Mouse (Mus musculus): ENCODE measurements around the gene Ak6. TPM values are rescaled to one million over a fixed set of nuclear protein-coding genes. Genes with fewer than 3 reads are reported as not detected.

Ak6 gene
- polyA plus RNA-seq, 1 experiment from 2014 or later, result 120 TPM

GRCm38 (mm10) chr13:100681615-100682014 lies 30.8 kb downstream of the Ak6 start:
- DNase-seq (no peak), ATAC-seq (no peak)
- Histone ChIP-seq H3K27ac (ENCODE audit: low read depth) (no peak overlapping the region), H3K4me2 (ENCODE audit: low read depth, low read length) (no peak overlapping the region), H3K36me3 (replicated peaks; ENCODE audit: insufficient read depth, low read length) (peaks cover 21% of the 10 kb centered on the region), H3K4me1 (ENCODE audit: insufficient read depth) (peaks cover 1% of the 10 kb centered on the region; the same call in 1 of the 2 replicates), H3K4me3 (ENCODE audit: low read depth, low read length) (no peak overlapping the region), H3K9me3 (ENCODE audit: low read length) (no peaks in the 10 kb centered on the region), H3K9ac (replicated peaks) (no peak overlapping the region), H3K27me3 (ENCODE audit: insufficient read depth, low read length) (no peaks in the 10 kb centered on the region)
- TF ChIP-seq CTCF (IDR thresholded peaks at IDR 0.05; ENCODE audit: low read depth) (no peak), EP300 (IDR thresholded peaks at IDR 0.05; ENCODE audit: low read depth) (no peak)
- 76% methylated on average over 8 of the region's 8 CpGs for WGBS (ENCODE audit: insufficient replicate concordance)

DNA sequence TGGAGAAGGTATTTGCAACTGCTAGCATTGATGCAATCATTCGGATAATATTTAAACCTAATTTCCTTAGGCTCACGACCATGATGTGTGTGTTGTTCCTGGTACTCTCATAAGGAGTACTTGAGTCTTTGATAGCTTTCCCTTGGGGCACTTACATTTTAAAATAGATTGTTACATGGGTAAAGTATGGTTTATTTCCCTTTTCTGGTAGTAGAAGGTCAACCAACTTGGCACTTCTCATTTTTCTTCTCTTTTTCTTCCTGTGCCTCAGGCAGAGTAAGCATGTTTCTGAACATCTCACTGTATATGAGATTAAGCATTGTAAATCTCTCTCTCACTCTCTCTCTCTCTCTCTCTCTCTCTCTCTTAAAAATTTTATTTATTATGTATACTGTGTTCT lies 32.1 kb downstream of the Ak6 start:
- H3K4me1 ChIP-seq (ENCODE audit: insufficient read depth), result no peaks in the 10 kb centered on the region
- no peak overlapping the region for H3K4me3 ChIP-seq (ENCODE audit: low read depth, low read length)
- H3K9ac ChIP-seq (replicated peaks), result no peak overlapping the region
- DNase-seq, result no peak
- H3K9me3 ChIP-seq (ENCODE audit: low read length), result no peaks in the 10 kb centered on the region
- peaks cover 21% of the 10 kb centered on the region for H3K36me3 ChIP-seq (replicated peaks; ENCODE audit: insufficient read depth, low read length)
- 46% methylated on average over 2 of the region's 2 CpGs for WGBS (ENCODE audit: insufficient replicate concordance)
- H3K4me2 ChIP-seq (ENCODE audit: low read depth, low read length), result no peak overlapping the region
- no peak for ATAC-seq
- H3K27ac ChIP-seq (ENCODE audit: low read depth), result no peak overlapping the region
- TF ChIP-seq EP300 (IDR thresholded peaks at IDR 0.05; ENCODE audit: low read depth) (no peak), CTCF (IDR thresholded peaks at IDR 0.05; ENCODE audit: low read depth) (no peak)
- H3K27me3 ChIP-seq (ENCODE audit: insufficient read depth, low read length), result no peaks in the 10 kb centered on the region

DNA sequence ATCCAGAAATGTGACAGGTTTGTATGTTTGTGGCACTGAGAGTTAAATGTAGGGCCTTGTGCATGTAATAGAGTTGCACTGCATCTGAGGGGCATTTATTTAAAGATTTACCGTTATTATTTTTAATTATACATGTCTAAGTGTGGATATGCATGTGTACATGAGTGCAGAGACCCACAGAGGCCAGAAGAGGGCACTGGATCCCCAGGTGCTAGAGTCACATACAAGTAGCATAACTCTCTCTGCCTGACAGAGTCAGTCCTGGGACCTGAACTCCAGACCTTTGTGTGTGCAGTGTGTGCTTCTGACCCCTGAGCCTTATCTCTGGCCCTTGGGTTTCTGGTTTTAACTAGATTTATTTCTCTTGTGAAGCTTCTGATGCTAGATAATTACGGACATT lies 33.6 kb downstream of the Ak6 start:
- H3K36me3 ChIP-seq (replicated peaks; ENCODE audit: insufficient read depth, low read length), result peaks cover 16% of the 10 kb centered on the region
- no peak overlapping the region for H3K27ac ChIP-seq (ENCODE audit: low read depth)
- 69% methylated on average over 2 of the region's 2 CpGs for whole genome bisulfite sequencing (ENCODE audit: insufficient replicate concordance)
- no peak overlapping the region for H3K9ac ChIP-seq (replicated peaks)
- H3K27me3 ChIP-seq (ENCODE audit: insufficient read depth, low read length), result no peaks in the 10 kb centered on the region
- peak; percentile 38 for DNase-seq
- ATAC-seq, result no peak
- no peaks in the 10 kb centered on the region for H3K4me1 ChIP-seq (ENCODE audit: insufficient read depth)
- no peak overlapping the region for H3K4me2 ChIP-seq (ENCODE audit: low read depth, low read length)
- TF ChIP-seq CTCF (IDR thresholded peaks at IDR 0.05; ENCODE audit: low read depth) (peak; percentile 72), EP300 (IDR thresholded peaks at IDR 0.05; ENCODE audit: low read depth) (no peak)
- H3K4me3 ChIP-seq (ENCODE audit: low read depth, low read length), result no peak overlapping the region
- no peaks in the 10 kb centered on the region for H3K9me3 ChIP-seq (ENCODE audit: low read length)

DNA sequence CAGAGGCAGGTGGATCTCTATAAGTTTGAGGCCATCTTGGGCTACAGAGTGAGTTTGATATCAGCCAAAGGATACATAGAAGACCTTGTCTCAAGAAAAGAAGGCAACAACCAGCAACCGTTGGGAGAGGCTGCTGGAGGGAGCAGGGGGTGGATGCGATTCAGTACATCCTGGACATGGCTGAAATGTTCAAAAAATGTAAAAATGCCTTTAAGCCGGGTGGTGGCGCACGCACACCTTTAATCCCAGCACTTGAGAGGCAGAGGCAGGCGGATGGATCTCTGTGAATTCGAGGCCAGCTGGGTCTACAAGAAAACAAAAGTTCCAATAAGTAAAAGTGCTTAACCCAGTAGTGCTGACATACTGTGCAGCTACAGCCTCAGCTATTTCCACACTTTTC lies 36.7 kb downstream of the Ak6 start:
- no peak overlapping the region for H3K4me3 ChIP-seq (ENCODE audit: low read depth, low read length)
- no peak overlapping the region for H3K9ac ChIP-seq (replicated peaks)
- DNase-seq (no peak), ATAC-seq (no peak)
- no peaks in the 10 kb centered on the region for H3K27me3 ChIP-seq (ENCODE audit: insufficient read depth, low read length)
- TF ChIP-seq EP300 (IDR thresholded peaks at IDR 0.05; ENCODE audit: low read depth) (no peak), CTCF (IDR thresholded peaks at IDR 0.05; ENCODE audit: low read depth) (peak; percentile 30; the same call in 1 of the 2 replicates)
- H3K27ac ChIP-seq (ENCODE audit: low read depth), result no peak overlapping the region
- peaks cover 22% of the 10 kb centered on the region for H3K36me3 ChIP-seq (replicated peaks; ENCODE audit: insufficient read depth, low read length)
- H3K4me2 ChIP-seq (ENCODE audit: low read depth, low read length), result no peak overlapping the region
- H3K9me3 ChIP-seq (ENCODE audit: low read length), result no peaks in the 10 kb centered on the region
- no peaks in the 10 kb centered on the region for H3K4me1 ChIP-seq (ENCODE audit: insufficient read depth)
- 67% methylated on average over 7 of the region's 7 CpGs for WGBS (ENCODE audit: insufficient replicate concordance)

- Histone ChIP-seq H3K4me2 (ENCODE audit: low read depth, low read length) (no peak overlapping the region), H3K36me3 (replicated peaks; ENCODE audit: insufficient read depth, low read length) (peaks cover 41% of the 10 kb centered on the region), H3K27me3 (ENCODE audit: insufficient read depth, low read length) (no peaks in the 10 kb centered on the region), H3K9ac (replicated peaks) (no peak overlapping the region), H3K4me3 (ENCODE audit: low read depth, low read length) (no peak overlapping the region), H3K4me1 (ENCODE audit: insufficient read depth) (no peaks in the 10 kb centered on the region), H3K27ac (ENCODE audit: low read depth) (no peak overlapping the region), H3K9me3 (ENCODE audit: low read length) (no peaks in the 10 kb centered on the region)
- WGBS (ENCODE audit: insufficient replicate concordance), result 65% methylated on average over 3 of the region's 3 CpGs
- ATAC-seq, result no peak
- no peak for DNase-seq
- no peak for TF ChIP-seq EP300 (IDR thresholded peaks at IDR 0.05; ENCODE audit: low read depth)
- TF ChIP-seq CTCF (IDR thresholded peaks at IDR 0.05; ENCODE audit: low read depth), result no peak
Measured at GRCm38 (mm10) chr13:100697541-100697940, 46.8 kb downstream of the Ak6 start.

GRCm38 (mm10) chr13:100698866-100699265 lies 48.1 kb downstream of the Ak6 start:
- Histone ChIP-seq H3K36me3 (replicated peaks; ENCODE audit: insufficient read depth, low read length) (peaks cover 54% of the 10 kb centered on the region), H3K9me3 (ENCODE audit: low read length) (no peaks in the 10 kb centered on the region), H3K27me3 (ENCODE audit: insufficient read depth, low read length) (no peaks in the 10 kb centered on the region), H3K4me1 (ENCODE audit: insufficient read depth) (no peaks in the 10 kb centered on the region), H3K4me3 (ENCODE audit: low read depth, low read length) (no peak overlapping the region), H3K27ac (ENCODE audit: low read depth) (no peak overlapping the region), H3K4me2 (ENCODE audit: low read depth, low read length) (no peak overlapping the region), H3K9ac (replicated peaks) (no peak overlapping the region)
- DNase-seq (no peak), ATAC-seq (no peak)
- 92% methylated on average over 10 of the region's 10 CpGs for WGBS (ENCODE audit: insufficient replicate concordance)
- no peak for TF ChIP-seq EP300 (IDR thresholded peaks at IDR 0.05; ENCODE audit: low read depth)
- no peak for TF ChIP-seq CTCF (IDR thresholded peaks at IDR 0.05; ENCODE audit: low read depth)

- Histone ChIP-seq H3K4me3 (ENCODE audit: low read depth, low read length) (no peak overlapping the region), H3K9ac (replicated peaks) (no peak overlapping the region), H3K4me1 (ENCODE audit: insufficient read depth) (no peaks in the 10 kb centered on the region), H3K9me3 (ENCODE audit: low read length) (no peaks in the 10 kb centered on the region), H3K36me3 (replicated peaks; ENCODE audit: insufficient read depth, low read length) (peaks cover 62% of the 10 kb centered on the region), H3K27ac (ENCODE audit: low read depth) (no peak overlapping the region), H3K4me2 (ENCODE audit: low read depth, low read length) (no peak overlapping the region), H3K27me3 (ENCODE audit: insufficient read depth, low read length) (no peaks in the 10 kb centered on the region)
- DNase-seq (no peak), ATAC-seq (no peak)
- 92% methylated on average over 2 of the region's 2 CpGs for WGBS (ENCODE audit: insufficient replicate concordance)
- TF ChIP-seq CTCF (IDR thresholded peaks at IDR 0.05; ENCODE audit: low read depth) (peak; percentile 36; the same call in 1 of the 2 replicates), EP300 (IDR thresholded peaks at IDR 0.05; ENCODE audit: low read depth) (no peak)
Measured at GRCm38 (mm10) chr13:100703468-100703867, 52.7 kb downstream of the Ak6 start.
